Mouse (Mus musculus) embryonic fibroblast, embryonic 13.5 days (primary cell): ENCODE data around the gene Wfikkn1. TPM values are rescaled to one million over a fixed set of nuclear protein-coding genes. Genes with fewer than 3 reads are reported as not detected.

Experiments used
- H3K27ac ChIP-seq: 2 replicates; pipeline ENCODE4 v1.5.1; 2012; ENCODE audit warnings: low read length, control low read depth, inconsistent platforms; ENCODE audit not compliant: insufficient read depth
- H3K4me1 ChIP-seq: 2 replicates; pipeline ENCODE4 v1.6.1; 2011; ENCODE audit warnings: low read length; ENCODE audit not compliant: control insufficient read depth, insufficient read depth
- H3K4me3 ChIP-seq: 2 replicates; pipeline ENCODE4 v1.5.1; 2011; ENCODE audit warnings: mild to moderate bottlenecking, control low read depth, low read length; ENCODE audit not compliant: insufficient read depth
- CTCF ChIP-seq: IDR thresholded peaks from 2 replicates; pipeline ENCODE4 v1.5.1; 2011; ENCODE audit warnings: mild to moderate bottlenecking, control low read depth, low read length, moderate library complexity, borderline replicate concordance; ENCODE audit not compliant: insufficient read depth
- POLR2A ChIP-seq: IDR thresholded peaks from 2 replicates; pipeline ENCODE4 v1.6.1; 2011; ENCODE audit warnings: low read depth, mild to moderate bottlenecking, control low read depth, low read length, moderate library complexity
- polyA plus RNA-seq: library from polyadenylated mRNA; stranded (reverse); fragments of >200 nt; gene quantifications from 2 replicates; pipeline ENCODE4 v1.2.4, GENCODE M21; 2011; ENCODE audit warnings: low read depth; ENCODE audit not compliant: missing spikeins, insufficient read length

Wfikkn1 gene
- polyA plus RNA-seq, 1 experiment = 0.83 TPM

DNA sequence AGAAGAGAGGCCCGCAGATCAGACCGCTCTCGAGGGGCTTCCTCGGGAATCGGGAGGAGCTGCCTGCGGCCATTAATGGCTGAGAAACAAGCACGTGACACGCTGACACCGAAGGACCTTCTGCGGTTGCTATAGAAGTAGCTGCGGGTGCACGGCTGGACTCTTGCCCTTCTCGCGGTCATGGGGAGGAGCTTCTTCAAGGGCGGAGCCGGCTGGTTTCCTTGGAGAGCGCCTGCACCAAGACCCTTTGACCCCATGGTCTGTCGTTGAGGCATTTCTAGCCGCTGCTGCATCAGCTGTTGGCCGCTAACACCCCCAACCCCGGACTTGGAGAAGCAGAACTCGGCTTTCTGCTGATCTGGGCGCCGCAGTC, 47.4 kb downstream of the Wfikkn1 start, which contains the start of gene Stub1:
Gene Stub1, minus strand, starts transcription at position 114 of the 373 bp plus-strand sequence.
- Histone ChIP-seq H3K4me3 (peak within 1 kb of the TSS; percentile 86), H3K27ac (peak within 1 kb of the TSS; percentile 94), H3K4me1 (peaks cover 14% of the 10 kb centered on the region)
- TF ChIP-seq POLR2A = peak; percentile 23; the same call in 1 of the 2 replicates
- no peak for TF ChIP-seq CTCF

- Histone ChIP-seq H3K27ac (peak overlapping the region; percentile 94), H3K4me1 (peaks cover 14% of the 10 kb centered on the region), H3K4me3 (peak overlapping the region; percentile 86)
- TF ChIP-seq CTCF = no peak
- TF ChIP-seq POLR2A = peak; percentile 83
Measured at GRCm38 (mm10) chr17:25832436-25833290, 48.0 kb downstream of the Wfikkn1 start.

DNA sequence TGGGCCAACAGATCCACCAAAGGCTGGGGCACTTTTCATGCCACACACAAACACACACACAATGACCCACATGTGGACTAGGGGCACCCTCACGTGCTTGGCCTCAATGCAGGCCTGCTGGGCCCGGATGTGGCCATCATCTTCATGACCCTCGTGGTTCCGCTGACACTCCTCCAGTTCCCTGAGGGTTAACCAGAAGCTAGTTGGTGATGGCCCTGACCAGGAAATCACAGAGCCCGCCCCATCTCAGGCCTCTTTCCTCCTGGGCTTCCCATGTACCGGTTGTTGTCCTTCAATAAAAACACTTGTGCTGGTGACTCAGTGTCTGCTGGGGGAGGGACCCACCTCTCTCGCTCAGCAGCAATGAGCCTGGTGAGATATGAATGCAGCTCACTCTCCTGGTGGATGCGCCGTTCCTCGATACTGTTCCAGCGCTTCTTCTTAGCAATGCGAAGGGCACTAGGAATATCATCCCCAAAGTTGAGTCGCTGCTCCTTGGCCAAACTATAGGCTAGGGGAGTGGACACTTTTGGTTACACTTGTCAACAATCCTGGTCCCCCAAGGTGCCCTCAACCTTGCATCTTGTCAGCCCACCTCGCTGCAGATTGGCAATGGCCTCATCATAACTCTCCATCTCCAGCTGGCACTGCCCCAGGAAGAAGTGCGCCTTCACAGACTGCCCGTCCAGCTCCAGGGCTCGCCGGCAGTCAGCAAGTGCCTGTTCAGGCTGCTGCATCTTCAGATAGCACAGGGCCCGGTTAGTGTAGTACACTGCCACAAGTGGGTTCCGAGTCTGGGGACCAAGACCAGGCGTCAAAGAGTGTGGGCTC, 49.0 kb downstream of the Wfikkn1 start:
- peak overlapping the region; percentile 77 for H3K27ac ChIP-seq
- H3K4me1 ChIP-seq = peaks cover 12% of the 10 kb centered on the region
- peak; percentile 22 for TF ChIP-seq POLR2A
- TF ChIP-seq CTCF = no peak
- peak overlapping the region; percentile 86 for H3K4me3 ChIP-seq

DNA sequence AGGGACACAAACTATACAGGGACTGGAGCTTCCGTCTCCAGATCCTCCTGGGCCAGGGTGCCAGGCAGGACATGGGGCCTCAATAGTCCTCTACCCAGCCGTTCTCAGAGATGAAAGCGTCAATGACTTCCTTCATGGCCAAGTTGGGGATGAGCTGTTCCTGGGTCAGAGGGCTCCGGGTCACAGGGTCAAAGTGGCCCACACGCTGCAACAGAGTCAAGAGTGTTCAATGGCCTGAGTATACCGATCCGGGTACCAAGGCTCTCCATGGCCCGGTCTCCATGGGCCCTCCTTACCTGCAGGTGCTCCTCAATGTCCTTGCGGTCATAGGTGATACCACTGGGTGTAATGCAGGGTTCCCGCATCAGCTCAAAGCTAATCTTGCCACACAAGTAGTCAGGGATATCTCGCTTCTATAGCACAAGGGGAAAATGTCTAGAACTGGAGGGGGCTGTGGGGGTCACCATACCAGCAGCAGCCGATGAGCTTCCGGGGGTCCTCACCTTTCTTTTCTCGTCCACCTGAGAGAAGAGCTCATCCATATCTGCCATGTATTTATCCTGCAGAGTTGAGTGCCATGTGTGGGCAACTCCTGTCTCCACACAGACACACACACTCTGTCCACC, 49.7 kb downstream of the Wfikkn1 start:
- no peak for TF ChIP-seq CTCF
- TF ChIP-seq POLR2A = peak; percentile 23; the same call in 1 of the 2 replicates
- Histone ChIP-seq H3K4me1 (peaks cover 7% of the 10 kb centered on the region), H3K27ac (no peak overlapping the region), H3K4me3 (peak overlapping the region; percentile 86)

DNA sequence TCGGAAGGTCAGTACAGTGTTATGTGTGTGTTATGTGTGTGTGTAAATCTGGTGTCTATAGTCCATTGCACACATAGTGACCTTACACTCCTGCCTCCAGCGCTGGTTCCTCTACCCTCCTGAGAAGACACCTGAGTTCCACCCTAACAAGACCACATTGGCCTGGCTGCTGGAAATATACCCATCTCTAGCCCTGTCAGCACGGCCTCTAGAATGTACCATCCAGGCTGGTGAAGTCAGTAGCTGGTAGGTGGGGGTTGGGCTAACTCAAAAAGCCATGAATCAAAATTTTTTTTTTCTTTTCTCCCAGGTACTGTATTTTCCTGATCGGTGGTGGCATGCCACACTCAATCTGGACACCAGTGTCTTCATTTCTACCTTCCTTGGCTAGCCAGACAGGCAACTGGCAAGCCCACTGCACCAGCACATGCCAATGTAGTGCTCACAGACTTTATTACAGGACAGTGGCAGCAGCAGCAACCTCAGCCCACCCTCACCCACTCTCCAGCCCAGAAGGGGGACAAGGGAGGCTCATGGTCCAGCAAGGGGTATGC, 50.4 kb downstream of the Wfikkn1 start:
- Histone ChIP-seq H3K27ac (no peak overlapping the region), H3K4me3 (no peak overlapping the region), H3K4me1 (peaks cover 7% of the 10 kb centered on the region; the same call in 1 of the 2 replicates)
- TF ChIP-seq CTCF (no peak), POLR2A (no peak; the same call in 1 of the 2 replicates)

DNA sequence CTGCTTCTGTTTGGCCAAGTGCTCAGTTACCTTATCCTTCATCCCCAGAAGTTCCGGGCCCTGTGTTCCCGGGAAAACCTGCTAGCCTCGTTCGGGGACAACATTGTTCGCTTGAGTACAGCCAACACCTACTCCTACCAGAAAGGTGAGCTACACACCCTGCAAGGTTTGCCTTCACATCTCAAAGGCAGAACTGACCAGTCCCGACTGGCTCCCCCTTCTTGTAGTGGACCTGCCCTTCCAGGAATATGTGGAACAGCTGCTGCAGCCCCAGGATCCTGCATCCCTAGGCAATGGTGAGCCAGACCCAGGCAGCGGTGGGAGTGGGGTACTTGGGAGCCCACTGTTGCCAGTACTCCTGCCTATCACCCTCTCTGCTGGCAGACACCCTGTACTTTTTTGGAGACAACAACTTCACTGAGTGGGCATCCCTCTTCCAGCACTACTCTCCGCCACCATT, 51.1 kb downstream of the Wfikkn1 start:
- H3K4me1 ChIP-seq = peaks cover 3% of the 10 kb centered on the region; the same call in 1 of the 2 replicates
- peak overlapping the region; percentile 44 for H3K4me3 ChIP-seq
- TF ChIP-seq POLR2A = peak; percentile 49; the same call in 1 of the 2 replicates
- no peak for TF ChIP-seq CTCF
- 0 out of 2 replicates have a peak overlapping the region, but pooled peaks have one; percentile 59 for H3K27ac ChIP-seq

DNA sequence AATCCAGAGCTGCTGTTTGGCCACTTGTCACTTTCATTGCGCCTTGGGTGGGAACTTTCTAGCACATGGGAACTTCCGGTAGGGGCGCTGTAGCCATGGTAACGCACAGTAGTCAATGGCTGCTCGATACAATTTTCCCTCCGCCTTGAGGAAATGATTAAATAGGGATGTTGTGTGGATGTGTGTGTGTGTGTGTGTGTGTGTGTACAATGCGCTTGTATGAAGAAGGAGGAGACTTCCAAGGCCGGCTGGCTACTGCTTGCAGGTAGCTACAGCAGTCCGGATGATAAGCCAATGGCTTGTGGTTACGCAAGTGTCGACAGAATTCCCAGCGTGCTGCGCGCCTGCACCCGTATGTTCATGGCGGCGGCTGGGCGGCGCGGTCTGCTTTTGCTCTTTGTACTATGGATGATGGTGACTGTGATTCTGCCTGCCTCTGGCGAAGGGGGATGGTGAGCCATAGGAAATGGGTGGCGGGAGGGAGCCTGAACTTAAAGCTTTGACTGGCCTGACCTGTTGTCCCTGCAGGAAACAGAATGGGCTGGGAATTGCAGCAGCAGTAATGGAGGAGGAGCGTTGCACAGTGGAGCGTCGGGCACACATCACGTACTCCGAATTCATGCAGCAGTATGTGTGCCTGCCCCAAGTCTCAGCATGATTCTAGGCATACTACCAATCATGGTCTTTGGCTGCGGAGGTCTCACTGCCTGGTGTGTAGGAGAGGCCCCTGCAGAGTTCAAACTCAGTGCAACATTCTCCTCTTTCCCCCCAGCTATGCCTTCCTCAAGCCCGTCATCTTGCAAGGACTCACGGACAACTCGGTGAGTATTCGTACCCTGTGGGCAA, 51.7 kb downstream of the Wfikkn1 start, which contains the start of gene Jmjd8:
Gene Jmjd8, plus strand, starts transcription at position 156 of the 846 bp plus-strand sequence.
- Histone ChIP-seq H3K4me3 (peak within 1 kb of the TSS; percentile 44), H3K4me1 (peaks cover 7% of the 10 kb centered on the region; the same call in 1 of the 2 replicates), H3K27ac (peak within 1 kb of the TSS; percentile 59)
- TF ChIP-seq POLR2A = peak; percentile 86
- TF ChIP-seq CTCF = peak; percentile 10; the same call in 1 of the 2 replicates

GRCm38 (mm10) chr17:25828223-25828594, 52.4 kb downstream of the Wfikkn1 start:
- no peak overlapping the region for H3K4me3 ChIP-seq
- no peak overlapping the region for H3K27ac ChIP-seq
- TF ChIP-seq POLR2A = no peak
- TF ChIP-seq CTCF = no peak
- H3K4me1 ChIP-seq = peaks cover 7% of the 10 kb centered on the region; the same call in 1 of the 2 replicates

Other genes starting within 250 kb of the Wfikkn1 start
- gene Gng13, start 163.7 kb downstream of the Wfikkn1 start, polyA plus RNA-seq = not detected in 2 replicates
- gene Chtf18, start 153.4 kb downstream of the Wfikkn1 start, polyA plus RNA-seq = 9.0 and 10.7 TPM in 2 replicates
- 10.0 and 13.0 TPM in 2 replicates for gene Rpusd1, start 153.2 kb downstream of the Wfikkn1 start, polyA plus RNA-seq
- gene Mslnl, start 144.8 kb downstream of the Wfikkn1 start, polyA plus RNA-seq = not detected in 2 replicates
- gene Msln, start 126.5 kb downstream of the Wfikkn1 start, polyA plus RNA-seq = 2.3 and 3.3 TPM in 2 replicates
- 14.6 and 20.3 TPM in 2 replicates for gene Narfl, start 107.1 kb downstream of the Wfikkn1 start, polyA plus RNA-seq
- gene Haghl, start 95.2 kb downstream of the Wfikkn1 start, polyA plus RNA-seq = 18.1 and 23.8 TPM in 2 replicates
- not detected in 2 replicates for gene Ccdc78, start 94.3 kb downstream of the Wfikkn1 start, polyA plus RNA-seq
- gene Fam173a, start 88.0 kb downstream of the Wfikkn1 start, polyA plus RNA-seq = 25.4 and 26.4 TPM in 2 replicates
- 2.0 TPM in 1 of 2 replicates, not detected in the other for gene AC134908.4, start 85.2 kb downstream of the Wfikkn1 start, polyA plus RNA-seq
- 24.8 and 33.5 TPM in 2 replicates for gene Metrn, start 83.7 kb downstream of the Wfikkn1 start, polyA plus RNA-seq
- gene Fbxl16, start 71.8 kb downstream of the Wfikkn1 start, polyA plus RNA-seq = 4.1 and 4.7 TPM in 2 replicates
- gene Wdr24, start 57.2 kb downstream of the Wfikkn1 start, polyA plus RNA-seq = 13.0 and 14.5 TPM in 2 replicates
- 24.4 and 27.9 TPM in 2 replicates for gene Jmjd8, start 52.0 kb downstream of the Wfikkn1 start, polyA plus RNA-seq
- 115 and 118 TPM in 2 replicates for gene Stub1, start 47.5 kb downstream of the Wfikkn1 start, polyA plus RNA-seq
- 1.8 and 2.1 TPM in 2 replicates for gene Rhbdl1, start 43.6 kb downstream of the Wfikkn1 start, polyA plus RNA-seq
- gene Gm20683, start 39.1 kb downstream of the Wfikkn1 start, polyA plus RNA-seq = 0.63 TPM in 1 of 2 replicates, not detected in the other
- 21.0 and 29.7 TPM in 2 replicates for gene Rhot2, start 36.0 kb downstream of the Wfikkn1 start, polyA plus RNA-seq
- gene Wdr90, start 19.4 kb downstream of the Wfikkn1 start, polyA plus RNA-seq = 5.9 and 11.4 TPM in 2 replicates
- gene Mcrip2, start 12.1 kb downstream of the Wfikkn1 start, polyA plus RNA-seq = 7.1 and 9.8 TPM in 2 replicates
- gene Mettl26, start 5.8 kb downstream of the Wfikkn1 start, polyA plus RNA-seq = 14.4 and 19.7 TPM in 2 replicates
- gene Rab40c, start 38.9 kb upstream of the Wfikkn1 start, polyA plus RNA-seq = 21.5 and 23.9 TPM in 2 replicates
- gene Pigq, start 64.1 kb upstream of the Wfikkn1 start, polyA plus RNA-seq = 47.8 and 48.0 TPM in 2 replicates
- gene Nhlrc4, start 64.1 kb upstream of the Wfikkn1 start, polyA plus RNA-seq = not detected in 2 replicates
- gene A930017K11Rik, start 71.7 kb upstream of the Wfikkn1 start, polyA plus RNA-seq = not detected in 2 replicates
- gene Capn15, start 104.9 kb upstream of the Wfikkn1 start, polyA plus RNA-seq = 10.1 and 10.9 TPM in 2 replicates
- gene Rab11fip3, start 188.7 kb upstream of the Wfikkn1 start, polyA plus RNA-seq = 20.7 and 22.6 TPM in 2 replicates
- gene Decr2, start 209.5 kb upstream of the Wfikkn1 start, polyA plus RNA-seq = 28.2 and 30.9 TPM in 2 replicates
- gene Nme4, start 214.7 kb upstream of the Wfikkn1 start, polyA plus RNA-seq = 47.9 and 50.4 TPM in 2 replicates
- gene Tmem8, start 232.4 kb upstream of the Wfikkn1 start, polyA plus RNA-seq = 0.48 and 1.0 TPM in 2 replicates
- gene Mrpl28, start 242.6 kb upstream of the Wfikkn1 start, polyA plus RNA-seq = 38.7 and 41.0 TPM in 2 replicates